Mouse (Mus musculus): ENCODE measurements around the gene Pex11a. TPM values are rescaled to one million over a fixed set of nuclear protein-coding genes. Genes with fewer than 3 reads are reported as not detected.

The Pex11a gene
- polyA plus RNA-seq, 1 experiment from 2014 or later = 8.4 TPM

DNA sequence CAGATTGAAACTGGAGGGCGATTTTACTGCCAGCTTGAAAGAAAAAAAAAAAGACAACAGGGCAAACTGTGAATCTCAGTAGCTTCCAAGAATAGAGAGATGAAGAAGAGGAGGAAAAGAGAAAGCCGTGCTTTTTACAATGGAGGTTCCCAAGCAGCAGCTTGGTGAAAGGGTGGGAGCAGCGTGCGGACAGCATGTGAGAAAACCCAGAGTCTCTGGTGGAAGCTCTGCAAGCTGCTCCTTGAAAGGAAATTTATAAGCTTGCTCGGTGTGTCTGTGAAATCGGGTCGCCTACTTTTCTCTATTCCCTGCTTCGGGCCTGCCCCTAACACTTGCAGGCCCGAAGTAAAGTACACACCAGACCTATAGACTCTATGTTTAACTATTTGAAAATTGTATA is 1.1 kb upstream of the Pex11a start:
- ATAC-seq (ENCODE audit: low FRiP score) = no peak

DNA sequence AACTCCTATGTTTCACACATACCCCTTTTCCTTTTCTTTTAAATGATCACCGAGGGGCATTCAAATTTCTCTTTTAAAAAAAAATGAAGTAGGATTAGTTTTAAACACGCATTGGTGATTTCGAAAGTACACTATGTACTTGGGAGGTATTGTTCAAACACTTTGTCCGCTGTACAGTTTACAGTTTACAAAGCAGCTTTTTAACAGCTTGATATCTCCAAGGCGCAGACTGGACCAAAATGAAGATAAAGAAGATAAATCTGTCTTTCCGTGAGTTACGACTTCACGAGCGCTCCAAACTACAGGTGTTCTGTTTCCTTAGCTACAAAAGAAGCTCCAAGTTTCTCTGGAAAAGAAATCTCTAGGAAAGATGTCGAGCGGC is 663 bp downstream of the Pex11a start:
- Histone ChIP-seq H3K27me3 (ENCODE audit: control insufficient read depth, insufficient read depth, low read length) (no peaks in the 10 kb centered on the region), H3K4me2 (peak overlapping the region; percentile 100), H3K9me3 (ENCODE audit: control insufficient read depth, low read length) (no peaks in the 10 kb centered on the region), H3K4me1 (ENCODE audit: control insufficient read depth, insufficient read depth, low read length) (no peaks in the 10 kb centered on the region; the same call in 1 of the 2 replicates), H3K27ac (ENCODE audit: low read depth, low read length) (no peak overlapping the region), H3K36me3 (ENCODE audit: control insufficient read depth, insufficient read depth, low read length) (no peaks in the 10 kb centered on the region), H3K9ac (ENCODE audit: low read length) (peak overlapping the region; percentile 71), H3K4me3 (ENCODE audit: low read depth, low read length) (peak overlapping the region; percentile 69)
- ATAC-seq (ENCODE audit: low FRiP score) = no peak
- DNase-seq (ENCODE audit: low spot score, missing footprints) = no peak
- 27% methylated on average over 11 of the region's 11 CpGs for WGBS

More for the DNA sequence above, 1.1 kb upstream of the Pex11a start:
- Histone ChIP-seq H3K9ac (ENCODE audit: low read length) (no peak overlapping the region), H3K27ac (ENCODE audit: low read depth, low read length) (no peak overlapping the region), H3K27me3 (ENCODE audit: control insufficient read depth, insufficient read depth, low read length) (no peaks in the 10 kb centered on the region), H3K9me3 (ENCODE audit: control insufficient read depth, low read length) (no peaks in the 10 kb centered on the region), H3K4me3 (ENCODE audit: low read depth, low read length) (no peak overlapping the region), H3K4me2 (no peak overlapping the region), H3K36me3 (ENCODE audit: control insufficient read depth, insufficient read depth, low read length) (no peaks in the 10 kb centered on the region), H3K4me1 (ENCODE audit: control insufficient read depth, insufficient read depth, low read length) (no peaks in the 10 kb centered on the region; the same call in 1 of the 2 replicates)
- 94% methylated on average over 9 of the region's 9 CpGs for WGBS
- DNase-seq (ENCODE audit: low spot score, missing footprints) = no peak

DNA sequence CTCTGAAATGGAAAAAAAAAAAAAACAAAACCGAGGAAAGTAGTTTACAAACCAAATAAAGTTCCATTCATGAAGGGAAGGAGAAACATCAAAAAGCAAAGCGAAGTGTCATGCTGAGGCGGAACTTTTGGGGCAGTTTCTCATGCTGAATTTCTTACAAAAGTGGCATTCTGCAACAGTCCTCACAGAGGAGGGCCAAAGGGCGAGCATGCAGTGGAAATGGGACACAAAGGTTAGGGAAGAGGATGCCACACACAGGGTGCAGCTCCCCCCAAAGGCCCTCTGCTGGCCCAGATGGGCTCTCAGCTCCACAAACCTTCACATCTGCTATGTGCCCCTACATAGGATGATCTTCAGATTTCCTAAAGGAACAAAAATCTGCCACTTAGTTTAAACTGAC is 2.7 kb downstream of the Pex11a start:
- 80% methylated on average over 4 of the region's 4 CpGs for WGBS
- H3K9ac ChIP-seq (ENCODE audit: low read length) = no peak overlapping the region
- H3K9me3 ChIP-seq (ENCODE audit: control insufficient read depth, low read length) = no peaks in the 10 kb centered on the region
- no peaks in the 10 kb centered on the region for H3K27me3 ChIP-seq (ENCODE audit: control insufficient read depth, insufficient read depth, low read length)
- no peak overlapping the region for H3K4me2 ChIP-seq
- no peaks in the 10 kb centered on the region for H3K36me3 ChIP-seq (ENCODE audit: control insufficient read depth, insufficient read depth, low read length)
- DNase-seq (ENCODE audit: low spot score, missing footprints) (no peak), ATAC-seq (ENCODE audit: low FRiP score) (no peak)
- no peak overlapping the region for H3K27ac ChIP-seq (ENCODE audit: low read depth, low read length)
- no peak overlapping the region for H3K4me3 ChIP-seq (ENCODE audit: low read depth, low read length)
- no peaks in the 10 kb centered on the region; the same call in 1 of the 2 replicates for H3K4me1 ChIP-seq (ENCODE audit: control insufficient read depth, insufficient read depth, low read length)

DNA sequence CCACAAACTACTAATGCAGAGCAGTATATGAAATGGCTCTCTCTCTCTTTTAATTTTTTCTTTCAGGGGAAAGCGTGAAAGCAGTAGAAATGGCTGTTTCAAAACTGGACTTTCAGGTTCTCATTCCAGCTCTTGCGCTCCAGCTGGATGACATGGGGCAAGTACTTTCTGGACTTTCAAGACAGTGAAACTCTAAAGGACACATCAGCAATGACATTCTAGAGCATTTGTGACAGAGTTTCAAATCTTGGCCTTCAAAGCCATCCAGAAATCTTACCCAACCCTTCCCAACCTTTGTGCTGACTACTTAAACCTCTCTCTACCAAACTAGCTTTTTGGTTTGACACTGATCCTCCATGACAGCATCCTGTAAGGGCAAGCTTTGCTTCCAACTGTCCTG is 4.0 kb downstream of the Pex11a start:
- H3K4me2 ChIP-seq = no peak overlapping the region
- no peak for DNase-seq (ENCODE audit: low spot score, missing footprints)
- no peak overlapping the region for H3K27ac ChIP-seq (ENCODE audit: low read depth, low read length)
- no peak overlapping the region for H3K4me3 ChIP-seq (ENCODE audit: low read depth, low read length)
- H3K9me3 ChIP-seq (ENCODE audit: control insufficient read depth, low read length) = no peaks in the 10 kb centered on the region
- no peaks in the 10 kb centered on the region for H3K27me3 ChIP-seq (ENCODE audit: control insufficient read depth, insufficient read depth, low read length)
- no peak for ATAC-seq (ENCODE audit: low FRiP score)
- H3K9ac ChIP-seq (ENCODE audit: low read length) = no peak overlapping the region
- WGBS = 100% methylated on average over 2 of the region's 2 CpGs
- no peaks in the 10 kb centered on the region; the same call in 1 of the 2 replicates for H3K4me1 ChIP-seq (ENCODE audit: control insufficient read depth, insufficient read depth, low read length)
- no peaks in the 10 kb centered on the region for H3K36me3 ChIP-seq (ENCODE audit: control insufficient read depth, insufficient read depth, low read length)

- ATAC-seq (ENCODE audit: low FRiP score) (no peak), DNase-seq (ENCODE audit: low spot score, missing footprints) (no peak)
- H3K27me3 ChIP-seq (ENCODE audit: control insufficient read depth, insufficient read depth, low read length) = no peaks in the 10 kb centered on the region
Observed at GRCm38 (mm10) chr7:79736511-79736910, 6.4 kb downstream of the Pex11a start.

DNA sequence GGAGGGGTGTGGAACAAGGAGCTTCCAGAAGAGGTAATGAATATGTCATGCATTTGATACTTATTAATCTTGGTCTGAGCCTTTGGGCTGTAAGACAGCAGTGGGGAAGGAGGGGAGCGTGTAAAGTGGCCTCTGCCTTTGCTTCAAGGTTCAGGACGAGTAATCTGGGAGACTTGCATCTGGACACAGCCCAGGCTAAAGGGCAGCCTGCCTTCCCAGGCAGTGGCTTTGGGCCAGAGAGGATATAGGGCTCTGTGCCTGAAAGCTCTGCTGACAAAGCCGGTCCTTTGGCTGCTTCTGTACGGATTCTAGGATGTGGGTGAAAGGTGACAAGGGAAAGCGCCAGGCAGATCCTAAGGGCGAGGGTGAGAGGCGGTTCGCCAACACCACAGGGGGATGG is 8.4 kb downstream of the Pex11a start:
- no peak overlapping the region for H3K4me3 ChIP-seq (ENCODE audit: low read depth, low read length)
- H3K27ac ChIP-seq (ENCODE audit: low read depth, low read length) = no peak overlapping the region
- no peak for DNase-seq (ENCODE audit: low spot score, missing footprints)
- no peak for ATAC-seq (ENCODE audit: low FRiP score)
- H3K4me1 ChIP-seq (ENCODE audit: control insufficient read depth, insufficient read depth, low read length) = no peaks in the 10 kb centered on the region
- H3K4me2 ChIP-seq = no peak overlapping the region
- no peaks in the 10 kb centered on the region for H3K9me3 ChIP-seq (ENCODE audit: control insufficient read depth, low read length)
- WGBS = 85% methylated on average over 8 of the region's 8 CpGs
- H3K27me3 ChIP-seq (ENCODE audit: control insufficient read depth, insufficient read depth, low read length) = 0 out of 2 replicates have a peak, but pooled peaks cover 3% of the 10 kb centered on the region
- no peak overlapping the region for H3K9ac ChIP-seq (ENCODE audit: low read length)
- H3K36me3 ChIP-seq (ENCODE audit: control insufficient read depth, insufficient read depth, low read length) = no peaks in the 10 kb centered on the region

More at GRCm38 (mm10) chr7:79736511-79736910, 6.4 kb downstream of the Pex11a start:
- Histone ChIP-seq H3K4me3 (ENCODE audit: low read depth, low read length) (no peak overlapping the region), H3K9me3 (ENCODE audit: control insufficient read depth, low read length) (no peaks in the 10 kb centered on the region), H3K36me3 (ENCODE audit: control insufficient read depth, insufficient read depth, low read length) (no peaks in the 10 kb centered on the region), H3K27ac (ENCODE audit: low read depth, low read length) (no peak overlapping the region), H3K4me1 (ENCODE audit: control insufficient read depth, insufficient read depth, low read length) (no peaks in the 10 kb centered on the region), H3K4me2 (no peak overlapping the region), H3K9ac (ENCODE audit: low read length) (no peak overlapping the region)
- 91% methylated on average over 14 of the region's 14 CpGs for WGBS

DNA sequence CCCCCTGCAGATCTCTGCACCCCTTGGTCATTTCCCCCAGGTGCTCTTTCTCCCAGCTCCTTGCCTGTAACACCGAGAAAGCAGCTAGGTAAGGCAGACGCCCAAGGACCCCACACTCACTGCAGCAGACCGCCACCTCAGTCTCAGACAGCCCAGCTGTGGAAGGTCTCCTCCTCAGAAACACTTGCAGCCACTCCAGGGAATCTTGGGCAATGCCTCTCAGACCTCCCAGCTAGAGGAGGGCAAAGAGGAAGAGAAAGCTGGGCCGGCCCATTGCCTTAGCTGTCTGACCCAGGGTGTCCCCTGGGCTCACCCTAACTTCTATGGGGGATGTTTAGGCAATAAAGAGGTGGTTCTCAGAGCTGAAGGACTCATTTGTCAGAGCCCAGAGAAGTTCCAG is 10.3 kb downstream of the Pex11a start, which contains the start of gene Plin1:
Plin1 (minus strand) TSS at position 282 of the 400 bp plus-strand sequence.
- H3K9ac ChIP-seq (ENCODE audit: low read length) = no peak within 1 kb of the TSS
- H3K4me1 ChIP-seq (ENCODE audit: control insufficient read depth, insufficient read depth, low read length) = no peaks in the 10 kb centered on the region
- WGBS = 61% methylated on average over 4 of the region's 4 CpGs
- no peak within 1 kb of the TSS for H3K4me3 ChIP-seq (ENCODE audit: low read depth, low read length)
- no peak for DNase-seq (ENCODE audit: low spot score, missing footprints)
- ATAC-seq (ENCODE audit: low FRiP score) = no peak
- H3K36me3 ChIP-seq (ENCODE audit: control insufficient read depth, insufficient read depth, low read length) = no peaks in the 10 kb centered on the region
- no peak within 1 kb of the TSS for H3K27ac ChIP-seq (ENCODE audit: low read depth, low read length)
- H3K9me3 ChIP-seq (ENCODE audit: control insufficient read depth, low read length) = no peaks in the 10 kb centered on the region
- H3K27me3 ChIP-seq (ENCODE audit: control insufficient read depth, insufficient read depth, low read length) = peaks cover 3% of the 10 kb centered on the region; the same call in 1 of the 2 replicates
- no peak within 1 kb of the TSS for H3K4me2 ChIP-seq

DNA sequence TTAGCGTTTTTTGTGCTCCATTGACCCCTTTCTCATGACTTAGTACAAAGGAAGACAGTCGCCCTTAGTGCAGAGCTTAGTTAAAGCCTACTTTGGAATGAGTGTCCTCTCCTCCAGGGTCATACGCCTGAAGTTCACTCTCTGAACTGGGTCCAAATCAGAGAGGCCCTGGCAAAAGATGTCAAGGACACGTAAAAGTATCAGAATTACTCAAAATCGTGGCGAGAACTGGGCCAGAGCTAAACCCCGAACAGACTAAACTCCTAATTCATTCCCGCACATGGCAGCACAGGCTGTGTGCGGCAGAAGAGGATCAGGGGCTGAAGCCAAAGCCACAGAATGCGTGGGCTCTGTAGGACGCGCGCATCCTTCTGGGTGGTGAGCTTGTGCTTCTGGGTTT is 11.5 kb downstream of the Pex11a start:
- H3K27ac ChIP-seq (ENCODE audit: low read depth, low read length) = no peak overlapping the region
- no peaks in the 10 kb centered on the region for H3K4me1 ChIP-seq (ENCODE audit: control insufficient read depth, insufficient read depth, low read length)
- ATAC-seq (ENCODE audit: low FRiP score) = no peak
- 69% methylated on average over 13 of the region's 13 CpGs for WGBS
- H3K36me3 ChIP-seq (ENCODE audit: control insufficient read depth, insufficient read depth, low read length) = no peaks in the 10 kb centered on the region
- no peaks in the 10 kb centered on the region for H3K9me3 ChIP-seq (ENCODE audit: control insufficient read depth, low read length)
- H3K4me3 ChIP-seq (ENCODE audit: low read depth, low read length) = no peak overlapping the region
- peaks cover 3% of the 10 kb centered on the region; the same call in 1 of the 2 replicates for H3K27me3 ChIP-seq (ENCODE audit: control insufficient read depth, insufficient read depth, low read length)
- peak; percentile 61 for DNase-seq (ENCODE audit: low spot score, missing footprints)
- H3K9ac ChIP-seq (ENCODE audit: low read length) = no peak overlapping the region
- no peak overlapping the region for H3K4me2 ChIP-seq

DNA sequence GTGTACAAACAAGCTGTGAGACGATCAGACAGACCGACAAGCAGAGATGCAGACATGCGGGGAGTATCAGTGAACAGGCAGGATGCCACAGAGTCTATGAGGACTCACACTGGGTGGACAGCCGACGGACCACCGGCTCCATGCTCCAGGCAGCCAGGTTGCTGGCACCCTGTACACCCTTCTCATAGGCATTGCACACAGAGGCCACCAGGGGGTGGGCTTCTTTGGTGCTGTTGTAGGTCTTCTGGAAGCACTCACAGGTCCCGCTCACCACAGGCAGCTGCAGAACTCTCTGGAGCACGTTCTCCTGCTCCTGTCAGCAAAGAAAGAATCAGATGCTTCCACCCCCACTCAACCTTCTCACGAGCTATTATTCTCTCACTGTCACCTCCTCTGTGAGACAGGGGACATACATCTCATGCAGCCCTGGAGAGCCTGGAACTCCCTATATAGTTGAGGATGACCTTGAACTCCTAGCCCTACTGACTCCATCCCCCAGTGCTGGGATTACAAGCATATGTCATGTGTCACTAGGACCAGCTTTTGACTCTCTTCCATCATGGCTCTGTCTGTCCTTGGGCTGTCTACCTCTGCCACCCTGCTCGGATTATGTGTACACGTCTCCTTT is 13.1 kb downstream of the Pex11a start:
- no peaks in the 10 kb centered on the region for H3K9me3 ChIP-seq (ENCODE audit: control insufficient read depth, low read length)
- ATAC-seq (ENCODE audit: low FRiP score) (peak; percentile 54; the same call in 1 of the 2 replicates), DNase-seq (ENCODE audit: low spot score, missing footprints) (no peak)
- no peaks in the 10 kb centered on the region for H3K4me1 ChIP-seq (ENCODE audit: control insufficient read depth, insufficient read depth, low read length)
- no peak overlapping the region for H3K27ac ChIP-seq (ENCODE audit: low read depth, low read length)
- no peak overlapping the region for H3K4me3 ChIP-seq (ENCODE audit: low read depth, low read length)
- no peak overlapping the region for H3K4me2 ChIP-seq
- 71% methylated on average over 11 of the region's 11 CpGs for WGBS
- peaks cover 3% of the 10 kb centered on the region; the same call in 1 of the 2 replicates for H3K27me3 ChIP-seq (ENCODE audit: control insufficient read depth, insufficient read depth, low read length)
- H3K36me3 ChIP-seq (ENCODE audit: control insufficient read depth, insufficient read depth, low read length) = no peaks in the 10 kb centered on the region
- H3K9ac ChIP-seq (ENCODE audit: low read length) = no peak overlapping the region
